Mouse (Mus musculus): ENCODE data around the gene A630001G21Rik. TPM values are rescaled to one million over a fixed set of nuclear protein-coding genes. Genes with fewer than 3 reads are reported as not detected.

A630001G21Rik gene
- total and polyA plus RNA-seq, 3 experiments: 15.4 to 24.0 TPM; not detected in 1

GRCm38 (mm10) chr1:85735463-85736123 is 42.9 kb downstream of the A630001G21Rik start (continued):
- TF ChIP-seq CHD1 (IDR thresholded peaks at IDR 0.05; ENCODE audit: low read depth, low read length) (no peak), TBP (IDR thresholded peaks at IDR 0.05; ENCODE audit: low read depth, low read length) (peak; percentile 82), SIN3A (IDR thresholded peaks at IDR 0.05; ENCODE audit: low read length) (0 out of 2 replicates have a peak, but pooled peaks have one; percentile 49), MYB (IDR thresholded peaks at IDR 0.05; ENCODE audit: low read depth, low read length) (peak; percentile 63), USF1 (IDR thresholded peaks at IDR 0.05; ENCODE audit: low read depth, low read length) (no peak), CTCF (IDR thresholded peaks at IDR 0.05 in 2 of 3, conservative IDR thresholded peaks at IDR 0.05 in 1 of 3; ENCODE audit: control insufficient read depth in 1 of 3, insufficient read depth in 1 of 3, low read depth in 2 of 3, low read length in 3 of 3, poor library complexity in 1 of 3, severe bottlenecking in 1 of 3) (no peak), ZMIZ1 (IDR thresholded peaks at IDR 0.05; ENCODE audit: low read depth, low read length) (peak; percentile 35; the same call in 1 of the 2 replicates), GABPA (IDR thresholded peaks at IDR 0.05; ENCODE audit: low read depth, low read length) (no peak), RAD21 (IDR thresholded peaks at IDR 0.05; ENCODE audit: low read depth, low read length) (no peak), BHLHE40 (IDR thresholded peaks at IDR 0.05; ENCODE audit: borderline replicate concordance, low read depth, low read length) (no peak), POLR2AphosphoS5 (IDR thresholded peaks at IDR 0.05; ENCODE audit: borderline replicate concordance, low read depth, low read length) (no peak)

- Histone ChIP-seq H3K4me3 (ENCODE audit: control insufficient read depth in 1 of 2, insufficient read depth in 1 of 2, low read depth in 2 of 2, low read length in 2 of 2) (no peak overlapping the region; a peak in 1 of 4 replicates), H3K4me1 (ENCODE audit: control insufficient read depth in 1 of 2, insufficient read depth in 2 of 2, low read length in 2 of 2) (peaks cover 5 to 16% of the 10 kb centered on the region in 2 experiments; a peak in 3 of 4 replicates), H3K9ac (ENCODE audit: control insufficient read depth, low read depth, low read length, poor library complexity, severe bottlenecking) (no peak overlapping the region), H3K27me3 (ENCODE audit: control insufficient read depth in 1 of 2, insufficient read depth in 2 of 2, low read length in 2 of 2) (no peaks in the 10 kb centered on the region), H3K36me3 (ENCODE audit: control insufficient read depth in 1 of 2, insufficient read depth in 2 of 2, low read length in 2 of 2) (peaks cover 0 to 7% of the 10 kb centered on the region in 2 experiments; a peak in 2 of 4 replicates), H3K9me3 (replicated peaks; ENCODE audit: insufficient read depth, low read length) (no peaks in the 10 kb centered on the region), H3K27ac (ENCODE audit: control insufficient read depth, low read depth, low read length) (no peak overlapping the region), H3K79me2 (ENCODE audit: control insufficient read depth, insufficient read depth, low read length, poor library complexity) (peaks cover 13% of the 10 kb centered on the region)
- TF ChIP-seq USF2 (IDR thresholded peaks at IDR 0.05; ENCODE audit: borderline replicate concordance in 1 of 2, insufficient read depth in 1 of 2, low read depth in 1 of 2, low read length in 2 of 2) (no peak), ETS1 (IDR thresholded peaks at IDR 0.05; ENCODE audit: low read depth, low read length) (no peak), TCF12 (IDR thresholded peaks at IDR 0.05; ENCODE audit: low read depth, low read length) (no peak)
- DNase-seq (ENCODE audit: low read depth, low spot score): no peak
These were observed 43.9 kb downstream of the A630001G21Rik start for GRCm38 (mm10) chr1:85734511-85734910.

DNA sequence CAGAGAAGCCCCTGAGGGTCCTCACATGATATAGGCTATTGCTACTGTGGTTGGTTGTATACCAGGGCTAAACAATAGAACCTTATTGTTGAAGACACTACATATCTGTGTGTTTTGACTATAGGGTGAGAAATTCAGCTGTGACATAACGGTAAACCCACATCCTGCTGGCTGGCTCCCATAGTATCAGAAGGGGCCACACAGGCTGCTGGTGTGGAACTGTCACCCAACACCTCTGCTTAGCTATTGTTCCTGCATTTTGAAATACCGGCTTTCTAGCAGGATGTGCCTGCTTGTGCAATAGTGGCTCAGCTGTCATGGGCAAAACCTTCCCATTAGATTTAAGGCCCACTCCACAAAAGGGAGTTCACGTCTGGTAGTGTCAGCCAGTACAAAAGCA is 45.9 kb downstream of the A630001G21Rik start:
- Histone ChIP-seq H3K36me3 (ENCODE audit: control insufficient read depth in 1 of 2, insufficient read depth in 2 of 2, low read length in 2 of 2) (peaks cover 0 to 7% of the 10 kb centered on the region in 2 experiments; a peak in 2 of 4 replicates), H3K9me3 (replicated peaks; ENCODE audit: insufficient read depth, low read length) (no peaks in the 10 kb centered on the region), H3K27ac (ENCODE audit: control insufficient read depth, low read depth, low read length) (no peak overlapping the region), H3K4me3 (ENCODE audit: control insufficient read depth in 1 of 2, insufficient read depth in 1 of 2, low read depth in 2 of 2, low read length in 2 of 2) (no peak overlapping the region), H3K4me1 (ENCODE audit: control insufficient read depth in 1 of 2, insufficient read depth in 2 of 2, low read length in 2 of 2) (peaks cover 5 to 16% of the 10 kb centered on the region in 2 experiments; a peak in 3 of 4 replicates), H3K79me2 (ENCODE audit: control insufficient read depth, insufficient read depth, low read length, poor library complexity) (peaks cover 13% of the 10 kb centered on the region), H3K27me3 (ENCODE audit: control insufficient read depth in 1 of 2, insufficient read depth in 2 of 2, low read length in 2 of 2) (no peaks in the 10 kb centered on the region), H3K9ac (ENCODE audit: control insufficient read depth, low read depth, low read length, poor library complexity, severe bottlenecking) (no peak overlapping the region)
- DNase-seq (ENCODE audit: low read depth, low spot score): no peak
- TF ChIP-seq MAX (IDR thresholded peaks at IDR 0.05; ENCODE audit: low read length) (0 out of 2 replicates have a peak, but pooled peaks have one; percentile 13), UBTF (IDR thresholded peaks at IDR 0.05; ENCODE audit: borderline replicate concordance, insufficient read depth, low read depth, low read length) (no peak)

Data from MEL (cell line).